Mouse (Mus musculus): ENCODE data around the gene Snapc4. TPM values are rescaled to one million over a fixed set of nuclear protein-coding genes. Genes with fewer than 3 reads are reported as not detected.

The Snapc4 gene
- polyA plus RNA-seq, 1 experiment = 54.3 TPM

GRCm38 (mm10) chr2:26320245-26321185, 59.9 kb downstream of the Snapc4 start:
- H3K27me3 ChIP-seq (ENCODE audit: control insufficient read depth, insufficient read depth, low read length, poor library complexity, severe bottlenecking) = no peaks in the 10 kb centered on the region
- H3K27ac ChIP-seq (ENCODE audit: insufficient read depth, low read length) = no peak overlapping the region
- no peaks in the 10 kb centered on the region for H3K9me3 ChIP-seq (replicated peaks; ENCODE audit: control insufficient read depth, insufficient read depth, low read length, poor library complexity, severe bottlenecking)
- H3K9ac ChIP-seq (ENCODE audit: low read depth, poor library complexity, severe bottlenecking) = no peak overlapping the region
- no peaks in the 10 kb centered on the region for H3K36me3 ChIP-seq (ENCODE audit: control insufficient read depth, insufficient read depth, low read length, poor library complexity, severe bottlenecking)
- TF ChIP-seq CTCF (IDR thresholded peaks at IDR 0.05; ENCODE audit: low read depth, low read length) (no peak), EP300 (IDR thresholded peaks at IDR 0.05; ENCODE audit: insufficient read depth, low read depth, low read length) (no peak), POLR2A (IDR thresholded peaks at IDR 0.05; ENCODE audit: insufficient read depth, low read length) (no peak)
- H3K4me1 ChIP-seq (ENCODE audit: control insufficient read depth, insufficient read depth, low read length) = no peaks in the 10 kb centered on the region
- H3K4me3 ChIP-seq (ENCODE audit: low read depth, low read length) = no peak overlapping the region

- H3K9ac ChIP-seq (ENCODE audit: low read depth, poor library complexity, severe bottlenecking) = no peak overlapping the region
- no peak overlapping the region for H3K4me3 ChIP-seq (ENCODE audit: low read depth, low read length)
- no peaks in the 10 kb centered on the region for H3K36me3 ChIP-seq (ENCODE audit: control insufficient read depth, insufficient read depth, low read length, poor library complexity, severe bottlenecking)
- no peaks in the 10 kb centered on the region for H3K27me3 ChIP-seq (ENCODE audit: control insufficient read depth, insufficient read depth, low read length, poor library complexity, severe bottlenecking)
- H3K4me1 ChIP-seq (ENCODE audit: control insufficient read depth, insufficient read depth, low read length) = peaks cover 2% of the 10 kb centered on the region
- TF ChIP-seq CTCF (IDR thresholded peaks at IDR 0.05; ENCODE audit: low read depth, low read length) (no peak), EP300 (IDR thresholded peaks at IDR 0.05; ENCODE audit: insufficient read depth, low read depth, low read length) (no peak), POLR2A (IDR thresholded peaks at IDR 0.05; ENCODE audit: insufficient read depth, low read length) (no peak)
- no peak overlapping the region for H3K27ac ChIP-seq (ENCODE audit: insufficient read depth, low read length)
- no peaks in the 10 kb centered on the region for H3K9me3 ChIP-seq (replicated peaks; ENCODE audit: control insufficient read depth, insufficient read depth, low read length, poor library complexity, severe bottlenecking)
Measured at GRCm38 (mm10) chr2:26319519-26320244, 60.8 kb downstream of the Snapc4 start.

GRCm38 (mm10) chr2:26319109-26319508, 61.3 kb downstream of the Snapc4 start:
- no peak for TF ChIP-seq EP300 (IDR thresholded peaks at IDR 0.05; ENCODE audit: insufficient read depth, low read depth, low read length)
- TF ChIP-seq CTCF (IDR thresholded peaks at IDR 0.05; ENCODE audit: low read depth, low read length) = no peak
- no peak for TF ChIP-seq POLR2A (IDR thresholded peaks at IDR 0.05; ENCODE audit: insufficient read depth, low read length)
- no peak overlapping the region for H3K9ac ChIP-seq (ENCODE audit: low read depth, poor library complexity, severe bottlenecking)
- no peaks in the 10 kb centered on the region for H3K9me3 ChIP-seq (replicated peaks; ENCODE audit: control insufficient read depth, insufficient read depth, low read length, poor library complexity, severe bottlenecking)
- no peak overlapping the region for H3K4me3 ChIP-seq (ENCODE audit: low read depth, low read length)
- H3K27me3 ChIP-seq (ENCODE audit: control insufficient read depth, insufficient read depth, low read length, poor library complexity, severe bottlenecking) = no peaks in the 10 kb centered on the region
- H3K4me1 ChIP-seq (ENCODE audit: control insufficient read depth, insufficient read depth, low read length) = peaks cover 2% of the 10 kb centered on the region
- no peak overlapping the region for H3K27ac ChIP-seq (ENCODE audit: insufficient read depth, low read length)
- no peaks in the 10 kb centered on the region for H3K36me3 ChIP-seq (ENCODE audit: control insufficient read depth, insufficient read depth, low read length, poor library complexity, severe bottlenecking)

- Histone ChIP-seq H3K4me3 (ENCODE audit: low read depth, low read length) (no peak overlapping the region), H3K9me3 (replicated peaks; ENCODE audit: control insufficient read depth, insufficient read depth, low read length, poor library complexity, severe bottlenecking) (no peaks in the 10 kb centered on the region), H3K9ac (ENCODE audit: low read depth, poor library complexity, severe bottlenecking) (no peak overlapping the region), H3K27ac (ENCODE audit: insufficient read depth, low read length) (no peak overlapping the region), H3K4me1 (ENCODE audit: control insufficient read depth, insufficient read depth, low read length) (peaks cover 2% of the 10 kb centered on the region), H3K36me3 (ENCODE audit: control insufficient read depth, insufficient read depth, low read length, poor library complexity, severe bottlenecking) (no peaks in the 10 kb centered on the region), H3K27me3 (ENCODE audit: control insufficient read depth, insufficient read depth, low read length, poor library complexity, severe bottlenecking) (no peaks in the 10 kb centered on the region)
- no peak for TF ChIP-seq POLR2A (IDR thresholded peaks at IDR 0.05; ENCODE audit: insufficient read depth, low read length)
- no peak for TF ChIP-seq EP300 (IDR thresholded peaks at IDR 0.05; ENCODE audit: insufficient read depth, low read depth, low read length)
- TF ChIP-seq CTCF (IDR thresholded peaks at IDR 0.05; ENCODE audit: low read depth, low read length) = no peak
Measured at GRCm38 (mm10) chr2:26317991-26318672, 62.3 kb downstream of the Snapc4 start.

- no peaks in the 10 kb centered on the region for H3K9me3 ChIP-seq (replicated peaks; ENCODE audit: control insufficient read depth, insufficient read depth, low read length, poor library complexity, severe bottlenecking)
- H3K27ac ChIP-seq (ENCODE audit: insufficient read depth, low read length) = no peak overlapping the region
- no peak overlapping the region for H3K9ac ChIP-seq (ENCODE audit: low read depth, poor library complexity, severe bottlenecking)
- TF ChIP-seq POLR2A (IDR thresholded peaks at IDR 0.05; ENCODE audit: insufficient read depth, low read length) (no peak), EP300 (IDR thresholded peaks at IDR 0.05; ENCODE audit: insufficient read depth, low read depth, low read length) (no peak), CTCF (IDR thresholded peaks at IDR 0.05; ENCODE audit: low read depth, low read length) (no peak)
- H3K4me1 ChIP-seq (ENCODE audit: control insufficient read depth, insufficient read depth, low read length) = peaks cover 2% of the 10 kb centered on the region
- no peak overlapping the region for H3K4me3 ChIP-seq (ENCODE audit: low read depth, low read length)
- H3K36me3 ChIP-seq (ENCODE audit: control insufficient read depth, insufficient read depth, low read length, poor library complexity, severe bottlenecking) = no peaks in the 10 kb centered on the region
- no peaks in the 10 kb centered on the region for H3K27me3 ChIP-seq (ENCODE audit: control insufficient read depth, insufficient read depth, low read length, poor library complexity, severe bottlenecking)
Measured at GRCm38 (mm10) chr2:26317371-26317770, 63.1 kb downstream of the Snapc4 start.
